Mouse (Mus musculus) cerebellum, adult 9-11 months (tissue): ENCODE data around the gene Havcr2.
"Not testable (repeated sequence)": the region's sequence is repeated elsewhere in the genome, so short reads cannot be mapped to it uniquely, and the experiment has no call there.

ENCODE experiments used
- DNase-seq: peaks from one replicate; pipeline ENCODE4 v3.0.0; 2022

The Havcr2 gene

DNA sequence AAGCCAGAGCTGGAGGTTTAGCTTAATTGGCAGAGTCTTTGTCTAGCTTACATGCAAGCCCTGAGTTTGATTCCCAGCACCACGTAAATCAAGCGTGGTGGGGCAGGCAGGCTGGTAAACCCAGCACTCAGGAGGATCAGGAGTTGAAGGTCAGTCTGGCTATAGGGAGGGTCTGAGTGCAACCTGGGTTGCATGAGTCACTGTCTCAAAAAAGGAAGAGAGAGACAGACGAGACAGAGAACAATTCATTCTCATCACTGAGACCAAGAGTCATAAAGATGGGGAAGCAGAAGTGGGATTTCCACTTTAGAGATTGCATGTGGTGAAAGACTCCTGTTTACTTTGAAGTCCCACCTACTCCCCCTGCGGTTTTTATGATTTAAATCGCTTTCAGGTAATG lies 6.6 kb downstream of the Havcr2 start:
- DNase-seq = no peak

DNA sequence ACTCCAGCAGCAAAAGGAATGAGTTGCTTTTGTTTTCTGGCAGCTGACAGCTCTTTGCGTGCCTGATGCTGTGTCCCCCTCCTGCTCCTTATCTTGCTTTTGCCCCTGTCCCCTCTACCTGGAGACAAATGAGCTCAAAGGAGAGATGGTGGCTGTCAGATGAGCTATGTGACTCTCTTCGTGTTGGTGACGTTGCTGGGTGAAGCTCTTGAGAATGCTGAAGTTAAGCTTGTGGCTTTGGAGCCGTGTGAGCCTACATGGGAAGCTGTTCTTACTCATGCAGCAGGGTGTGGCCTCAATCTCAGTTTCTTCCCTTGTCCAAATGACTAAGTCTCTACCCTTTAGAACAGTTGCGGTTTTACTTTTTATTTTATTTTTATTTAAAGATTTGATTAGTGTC lies 7.2 kb downstream of the Havcr2 start:
- DNase-seq = no peak

DNA sequence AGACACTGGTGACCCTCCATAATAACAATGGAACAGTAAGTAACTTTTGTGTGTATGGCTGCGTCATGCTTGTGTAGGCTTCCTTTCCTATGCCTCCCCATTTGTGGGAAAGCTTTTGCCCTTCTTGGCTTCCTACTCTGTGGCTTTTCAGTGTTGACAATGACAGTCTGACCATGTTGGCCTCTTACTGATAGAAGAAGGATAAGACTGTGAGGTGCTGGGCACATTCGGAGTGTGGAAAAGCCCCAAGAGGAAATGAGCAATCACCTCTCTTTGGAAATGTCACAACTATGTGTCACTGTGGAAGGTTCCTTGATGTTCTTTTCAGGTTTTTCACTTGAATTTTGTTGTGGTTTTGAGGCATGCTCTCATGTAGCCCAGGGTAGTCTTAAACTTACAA lies 12.1 kb downstream of the Havcr2 start:
- DNase-seq = no peak

GRCm38 (mm10) chr11:46474220-46474619 lies 19.5 kb downstream of the Havcr2 start:
- DNase-seq = no peak

- DNase-seq = no peak
These were observed 24.6 kb downstream of the Havcr2 start for GRCm38 (mm10) chr11:46479311-46479710.

DNA sequence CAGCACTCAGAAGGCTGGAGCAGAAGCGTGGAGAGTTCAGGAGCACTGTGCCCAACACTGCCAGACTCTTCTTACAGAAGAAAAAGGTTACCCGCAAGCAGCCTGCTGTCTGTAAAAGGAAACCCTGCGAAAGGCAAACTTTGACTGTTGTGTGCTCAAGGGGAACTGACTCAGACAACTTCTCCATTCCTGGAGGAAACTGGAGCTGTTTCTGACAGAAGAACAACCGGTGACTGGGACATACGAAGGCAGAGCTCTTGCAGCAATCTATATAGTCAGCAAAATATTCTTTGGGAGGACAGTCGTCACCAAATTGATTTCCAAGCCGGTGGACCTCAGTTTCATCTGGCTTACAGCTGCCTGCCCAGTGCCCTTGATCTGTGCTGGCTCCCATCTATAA lies 25.8 kb downstream of the Havcr2 start:
- no peak for DNase-seq

GRCm38 (mm10) chr11:46488231-46488630 lies 33.5 kb downstream of the Havcr2 start:
- DNase-seq = no peak

- DNase-seq = no peak
These were observed 33.9 kb downstream of the Havcr2 start for GRCm38 (mm10) chr11:46488650-46489049.

DNA sequence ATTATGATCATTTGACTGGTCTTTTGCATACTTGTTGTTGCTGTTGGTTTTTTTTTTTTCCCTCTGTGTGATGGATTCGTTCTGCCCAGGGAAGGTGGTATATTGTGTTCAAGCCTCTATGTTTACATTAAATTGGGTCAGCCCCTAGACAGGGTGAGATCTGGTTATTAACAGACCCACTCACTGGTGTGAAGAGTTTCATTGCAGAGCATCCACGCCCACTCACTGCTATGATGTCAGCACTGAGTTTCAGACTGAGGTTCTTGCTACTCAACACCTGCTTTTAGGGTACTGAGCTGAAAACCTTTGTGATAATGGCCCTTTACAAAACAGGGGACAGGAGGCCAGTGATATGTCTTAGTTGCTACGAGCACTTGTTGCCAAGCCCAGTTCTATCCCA lies 52.4 kb downstream of the Havcr2 start:
- no peak for DNase-seq

GRCm38 (mm10) chr11:46509900-46510299 lies 55.2 kb downstream of the Havcr2 start:
- no peak for DNase-seq

DNA sequence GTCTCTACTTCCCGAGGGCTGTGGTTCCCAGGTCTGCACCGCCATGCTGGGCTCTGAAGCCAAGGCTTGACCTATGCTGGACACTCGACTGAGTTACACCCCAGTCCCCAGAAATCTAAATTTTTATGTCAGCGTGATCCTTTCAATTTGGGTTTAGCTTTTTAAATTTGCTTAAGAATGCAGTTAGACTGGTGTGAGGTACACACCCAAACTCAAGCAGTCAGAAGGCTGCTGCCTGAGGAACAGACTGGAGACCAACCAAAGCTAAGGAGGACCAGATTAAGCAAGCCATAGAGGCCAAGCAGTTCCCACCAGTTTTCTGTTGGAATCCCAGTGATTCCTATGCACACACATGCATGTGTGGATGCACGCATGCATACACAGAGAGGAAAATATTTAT lies 66.6 kb downstream of the Havcr2 start:
- DNase-seq = not testable (repeated sequence)

GRCm38 (mm10) chr11:46522719-46523118 lies 68.0 kb downstream of the Havcr2 start:
- no peak for DNase-seq

DNA sequence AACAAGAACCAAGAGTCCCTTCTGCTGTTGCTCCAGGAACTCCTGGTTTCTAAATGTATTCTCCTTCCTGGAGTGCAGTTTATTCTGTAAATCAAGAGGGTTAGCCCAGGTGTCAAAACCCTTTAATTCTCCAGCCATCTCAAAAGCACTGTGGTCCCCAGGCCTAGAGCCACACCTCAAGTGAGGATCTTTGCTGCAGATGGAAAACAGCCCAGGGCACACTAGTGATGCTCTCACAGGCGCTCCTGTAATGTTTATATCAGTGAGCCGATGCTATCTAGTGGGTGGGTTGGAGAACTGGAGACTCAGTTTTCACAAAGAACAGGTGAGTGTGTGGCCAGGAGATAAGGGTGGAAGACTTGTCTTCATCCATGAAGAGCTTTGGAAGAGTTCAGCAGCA lies 69.2 kb downstream of the Havcr2 start, which contains the start of gene Gm12169:
Gene Gm12169 (plus strand): TSS at position 301 of the 400 bp plus-strand sequence.
- DNase-seq = no peak

DNA sequence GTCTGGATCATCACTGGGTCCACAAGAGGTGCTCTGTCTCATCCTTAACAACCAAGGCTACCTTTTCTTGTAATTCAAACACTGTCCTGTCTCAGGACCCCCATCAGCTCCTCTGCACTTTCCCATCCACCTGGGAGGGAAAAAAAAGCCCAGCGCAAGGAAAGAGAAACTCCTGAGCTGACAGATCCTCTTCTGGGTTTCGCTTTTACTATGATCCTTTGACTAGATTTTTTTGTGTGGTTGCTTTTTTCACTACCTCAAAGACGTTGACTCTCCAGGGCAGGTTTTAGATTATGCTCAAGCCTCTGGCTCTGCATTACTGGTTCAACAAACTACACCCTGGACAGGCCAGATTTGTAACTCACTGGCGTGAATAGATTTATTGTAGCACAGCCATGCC lies 75.4 kb downstream of the Havcr2 start:
- DNase-seq = no peak
